Mouse (Mus musculus): ENCODE data around the gene Lgals1. TPM values are rescaled to one million over a fixed set of nuclear protein-coding genes. Genes with fewer than 3 reads are reported as not detected.
A peak's percentile ranks its signal among the peaks of the same experiment; 100 is the strongest.

Gene Lgals1
- total and polyA plus RNA-seq, 3 experiments: 646 to 1,010 (median 974) TPM

DNA sequence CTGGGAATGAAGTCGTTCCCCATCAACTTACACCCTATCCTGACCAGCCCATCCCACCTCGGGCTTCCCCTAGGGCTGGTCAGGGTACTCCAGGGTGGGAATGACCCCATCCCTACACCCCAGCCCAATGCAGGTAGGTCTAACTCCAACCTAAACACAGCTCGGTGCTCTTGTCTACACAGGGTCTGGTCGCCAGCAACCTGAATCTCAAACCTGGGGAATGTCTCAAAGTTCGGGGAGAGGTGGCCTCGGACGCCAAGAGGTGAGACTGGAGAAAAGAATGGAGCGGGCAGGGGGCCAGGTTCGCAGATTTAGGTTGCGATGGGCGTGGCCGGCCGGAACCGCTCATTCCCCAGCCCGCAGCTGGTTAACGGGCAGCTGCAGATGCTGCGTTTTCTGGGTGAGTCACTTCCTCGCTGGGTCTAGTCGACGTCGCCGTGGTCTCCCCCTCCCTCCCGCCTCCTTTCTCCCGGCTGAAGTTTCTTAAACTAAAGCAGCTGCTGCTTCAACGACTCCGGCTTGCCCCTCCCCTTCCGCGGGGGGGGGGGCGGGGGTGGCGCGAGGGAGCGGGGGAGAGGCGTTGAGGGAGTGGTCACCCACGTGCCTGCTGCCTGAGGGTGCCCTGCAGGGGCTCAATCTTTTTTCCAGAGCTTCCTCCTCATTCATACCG, 1.4 kb downstream of the Lgals1 start (continued):
- TF ChIP-seq E2F4 (IDR thresholded peaks at IDR 0.05; ENCODE audit: borderline replicate concordance, low read depth, low read length) (no peak; the same call in 1 of the 2 replicates), POLR2AphosphoS2 (IDR thresholded peaks at IDR 0.05; ENCODE audit: low read length) (no peak), GABPA (IDR thresholded peaks at IDR 0.05; ENCODE audit: low read depth, low read length) (no peak), MAX (IDR thresholded peaks at IDR 0.05; ENCODE audit: low read length) (no peak; the same call in none of the 2 replicates)

GRCm38 (mm10) chr15:78928539-78928938, 2.0 kb downstream of the Lgals1 start:
- Histone ChIP-seq H3K9ac (ENCODE audit: control insufficient read depth, low read depth, low read length, poor library complexity, severe bottlenecking) (peak overlapping the region; percentile 75), H3K4me3 (ENCODE audit: control insufficient read depth in 1 of 2, insufficient read depth in 1 of 2, low read depth in 2 of 2, low read length in 2 of 2) (peak overlapping the region; percentile 6 to 32; a peak in 2 of 4 replicates), H3K79me2 (ENCODE audit: control insufficient read depth, insufficient read depth, low read length, poor library complexity) (peaks cover 10% of the 10 kb centered on the region), H3K36me3 (ENCODE audit: control insufficient read depth in 1 of 2, insufficient read depth in 2 of 2, low read length in 2 of 2) (peaks cover 0 to 19% of the 10 kb centered on the region in 2 experiments; a peak in 2 of 4 replicates), H3K27ac (ENCODE audit: control insufficient read depth, low read depth, low read length) (peak overlapping the region; percentile 94), H3K9me3 (replicated peaks; ENCODE audit: insufficient read depth, low read length) (no peaks in the 10 kb centered on the region), H3K4me1 (ENCODE audit: control insufficient read depth in 1 of 2, insufficient read depth in 2 of 2, low read length in 2 of 2) (peaks cover 3 to 37% of the 10 kb centered on the region in 2 experiments; a peak in 3 of 4 replicates), H3K27me3 (ENCODE audit: control insufficient read depth in 1 of 2, insufficient read depth in 2 of 2, low read length in 2 of 2) (no peaks in the 10 kb centered on the region)
- no peak for DNase-seq (ENCODE audit: low read depth, low spot score)
- TF ChIP-seq ZNF384 (IDR thresholded peaks at IDR 0.05; ENCODE audit: low read depth, low read length): peak; percentile 55; the same call in 1 of the 2 replicates
- no peak for TF ChIP-seq SMC3 (IDR thresholded peaks at IDR 0.05; ENCODE audit: low read depth, low read length)
- TF ChIP-seq KAT2A (conservative IDR thresholded peaks at IDR 0.05; ENCODE audit: low read depth, low read length): no peak

DNA sequence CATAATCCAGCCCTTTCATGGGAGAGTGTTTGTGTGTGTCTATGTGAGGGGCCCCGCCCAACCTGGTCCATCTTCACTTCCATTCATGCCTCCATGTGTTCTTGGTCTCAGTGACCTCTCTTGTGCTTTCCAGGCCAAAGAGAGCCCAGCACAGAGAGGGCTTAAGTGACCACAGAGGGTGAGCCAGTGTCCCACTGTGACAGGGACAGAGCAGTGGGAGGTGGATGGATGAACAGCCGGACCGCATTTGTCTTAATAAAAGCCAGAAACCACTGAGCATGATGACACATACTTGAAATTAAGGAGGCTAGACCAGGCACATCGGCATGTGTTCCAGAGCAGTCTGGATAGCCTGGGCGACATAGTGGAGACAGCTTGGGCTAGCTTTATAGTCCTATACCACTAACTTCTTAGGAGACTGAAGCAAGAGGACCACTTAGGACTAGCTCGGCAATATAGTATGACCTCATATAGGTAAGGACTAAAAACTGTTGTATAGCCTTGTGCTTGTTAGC, 3.7 kb downstream of the Lgals1 start:
- no peaks in the 10 kb centered on the region for H3K9me3 ChIP-seq (replicated peaks; ENCODE audit: insufficient read depth, low read length)
- H3K27ac ChIP-seq (ENCODE audit: control insufficient read depth, low read depth, low read length): peak overlapping the region; percentile 5; the same call in 1 of the 2 replicates
- TF ChIP-seq GATA1 (IDR thresholded peaks at IDR 0.05; ENCODE audit: low read depth, low read length) (no peak), POLR2A (IDR thresholded peaks at IDR 0.05; ENCODE audit: control insufficient read depth in 1 of 2, insufficient read depth in 1 of 2, low read depth in 1 of 2, low read length in 2 of 2, poor library complexity in 1 of 2) (0 out of 4 replicates have a peak, but pooled peaks of 1 of the 2 experiments have one; percentile 4)
- no peaks in the 10 kb centered on the region for H3K27me3 ChIP-seq (ENCODE audit: control insufficient read depth in 1 of 2, insufficient read depth in 2 of 2, low read length in 2 of 2)
- no peak overlapping the region for H3K4me3 ChIP-seq (ENCODE audit: control insufficient read depth in 1 of 2, insufficient read depth in 1 of 2, low read depth in 2 of 2, low read length in 2 of 2)
- peaks cover 0 to 13% of the 10 kb centered on the region in 2 experiments; a peak in 2 of 4 replicates for H3K36me3 ChIP-seq (ENCODE audit: control insufficient read depth in 1 of 2, insufficient read depth in 2 of 2, low read length in 2 of 2)
- no peak overlapping the region for H3K9ac ChIP-seq (ENCODE audit: control insufficient read depth, low read depth, low read length, poor library complexity, severe bottlenecking)
- DNase-seq (ENCODE audit: low read depth, low spot score): no peak
- H3K4me1 ChIP-seq (ENCODE audit: control insufficient read depth in 1 of 2, insufficient read depth in 2 of 2, low read length in 2 of 2): peaks cover 3 to 26% of the 10 kb centered on the region in 2 experiments; a peak in 3 of 4 replicates
- H3K79me2 ChIP-seq (ENCODE audit: control insufficient read depth, insufficient read depth, low read length, poor library complexity): peaks cover 14% of the 10 kb centered on the region

- peaks cover 3 to 26% of the 10 kb centered on the region in 2 experiments; a peak in 3 of 4 replicates for H3K4me1 ChIP-seq (ENCODE audit: control insufficient read depth in 1 of 2, insufficient read depth in 2 of 2, low read length in 2 of 2)
- peak overlapping the region; percentile 21 for H3K27ac ChIP-seq (ENCODE audit: control insufficient read depth, low read depth, low read length)
- H3K9ac ChIP-seq (ENCODE audit: control insufficient read depth, low read depth, low read length, poor library complexity, severe bottlenecking): no peak overlapping the region
Measured at GRCm38 (mm10) chr15:78930801-78931426, 4.4 kb downstream of the Lgals1 start.

More at GRCm38 (mm10) chr15:78930801-78931426, 4.4 kb downstream of the Lgals1 start:
- DNase-seq (ENCODE audit: low read depth, low spot score): peak; percentile 37
- Histone ChIP-seq H3K36me3 (ENCODE audit: control insufficient read depth in 1 of 2, insufficient read depth in 2 of 2, low read length in 2 of 2) (peaks cover 0 to 12% of the 10 kb centered on the region in 2 experiments; a peak in 2 of 4 replicates), H3K79me2 (ENCODE audit: control insufficient read depth, insufficient read depth, low read length, poor library complexity) (peaks cover 20% of the 10 kb centered on the region), H3K4me3 (ENCODE audit: control insufficient read depth in 1 of 2, insufficient read depth in 1 of 2, low read depth in 2 of 2, low read length in 2 of 2) (no peak overlapping the region), H3K27me3 (ENCODE audit: control insufficient read depth in 1 of 2, insufficient read depth in 2 of 2, low read length in 2 of 2) (no peaks in the 10 kb centered on the region), H3K9me3 (replicated peaks; ENCODE audit: insufficient read depth, low read length) (no peaks in the 10 kb centered on the region)
- peak; percentile 3 to 59; a peak in 2 of 4 replicates for TF ChIP-seq POLR2A (IDR thresholded peaks at IDR 0.05; ENCODE audit: control insufficient read depth in 1 of 2, insufficient read depth in 1 of 2, low read depth in 1 of 2, low read length in 2 of 2, poor library complexity in 1 of 2)
- TF ChIP-seq CHD2 (IDR thresholded peaks at IDR 0.05; ENCODE audit: low read length): peak; percentile 37; the same call in 1 of the 2 replicates
- no peak for TF ChIP-seq TBP (IDR thresholded peaks at IDR 0.05; ENCODE audit: low read depth, low read length)
- peak; percentile 14; the same call in 1 of the 2 replicates for TF ChIP-seq MYB (IDR thresholded peaks at IDR 0.05; ENCODE audit: low read depth, low read length)
- no peak for TF ChIP-seq NELFE (IDR thresholded peaks at IDR 0.05; ENCODE audit: low read depth, low read length)
- peak; percentile 60; the same call in 1 of the 2 replicates for TF ChIP-seq POLR2AphosphoS2 (IDR thresholded peaks at IDR 0.05; ENCODE audit: low read length)
- no peak for TF ChIP-seq GATA1 (IDR thresholded peaks at IDR 0.05; ENCODE audit: low read depth, low read length)

All from MEL (cell line).